Mouse (Mus musculus) heart, embryonic 16.5 days (tissue): ENCODE measurements around the gene Ppp1r3e. TPM values are rescaled to one million over a fixed set of nuclear protein-coding genes. Genes with fewer than 3 reads are reported as not detected.
A peak's percentile ranks its signal among the peaks of the same experiment; 100 is the strongest.

ENCODE experiments used
- ATAC-seq: fragments of 200-750 bp; cut with Nextera tagmentation; replicated peaks from 2 replicates; pipeline ENCODE4 v1.8.0; 2017; ENCODE audit warnings: moderate number of reproducible peaks; ENCODE audit not compliant: insufficient read depth, low FRiP score; ENCODE audit errors: extremely low read depth
- H3K27ac ChIP-seq: fragments of 300-500 bp; sonication (generic); 2 replicates; pipeline ENCODE4 v1.5.1; 2014; ENCODE audit warnings: mild to moderate bottlenecking, low read length, control low read depth, moderate library complexity
- H3K27me3 ChIP-seq: fragments of 300-500 bp; sonication (generic); 2 replicates; pipeline ENCODE4 v1.6.1; 2014; ENCODE audit warnings: low read length, mixed read lengths; ENCODE audit not compliant: control insufficient read depth, insufficient read depth
- H3K36me3 ChIP-seq: fragments of 300-500 bp; sonication (generic); 2 replicates; pipeline ENCODE4 v1.6.1; 2014; ENCODE audit not compliant: control insufficient read depth, insufficient read depth
- H3K4me1 ChIP-seq: fragments of 300-500 bp; sonication (generic); 2 replicates; pipeline ENCODE4 v1.6.1; 2014; ENCODE audit warnings: low read length, mixed read lengths; ENCODE audit not compliant: control insufficient read depth, insufficient read depth
- H3K4me2 ChIP-seq: fragments of 300-500 bp; sonication (generic); 2 replicates; pipeline ENCODE4 v1.6.1; 2014; ENCODE audit warnings: low read depth, mild to moderate bottlenecking, control low read depth, low read length
- H3K4me3 ChIP-seq: fragments of 300-500 bp; sonication (generic); 2 replicates; pipeline ENCODE4 v1.5.1; 2014; ENCODE audit warnings: mild to moderate bottlenecking, control low read depth, low read length
- H3K9ac ChIP-seq: fragments of 300-500 bp; sonication (generic); 2 replicates; pipeline ENCODE4 v1.6.1; 2014; ENCODE audit warnings: low read length, control low read depth
- H3K9me3 ChIP-seq: fragments of 300-500 bp; sonication (generic); replicated peaks from 2 replicates; pipeline ENCODE4 v1.6.1; 2016; ENCODE audit warnings: low read length; ENCODE audit not compliant: control insufficient read depth
- WGBS: fragments of 180-500 bp; shearing (Covaris S2); extraction: QIAGEN DNeasy Blood & Tissue Kit; methylation state at CpG from one replicate; pipeline ENCODE4 v1.1.7; 2014; 5-methylcytosine and 5-hydroxymethylcytosine counted together
- polyA plus RNA-seq: library from polyadenylated mRNA; unstranded; fragments of >200 nt; fragmentation: Nextera tagmentation; extraction: Ambion mirVana; gene quantifications from 2 replicates; pipeline ENCODE4 v1.2.1, GENCODE M21; 2015

Gene Ppp1r3e
- 0.59 and 1.4 TPM in 2 replicates for polyA plus RNA-seq

DNA sequence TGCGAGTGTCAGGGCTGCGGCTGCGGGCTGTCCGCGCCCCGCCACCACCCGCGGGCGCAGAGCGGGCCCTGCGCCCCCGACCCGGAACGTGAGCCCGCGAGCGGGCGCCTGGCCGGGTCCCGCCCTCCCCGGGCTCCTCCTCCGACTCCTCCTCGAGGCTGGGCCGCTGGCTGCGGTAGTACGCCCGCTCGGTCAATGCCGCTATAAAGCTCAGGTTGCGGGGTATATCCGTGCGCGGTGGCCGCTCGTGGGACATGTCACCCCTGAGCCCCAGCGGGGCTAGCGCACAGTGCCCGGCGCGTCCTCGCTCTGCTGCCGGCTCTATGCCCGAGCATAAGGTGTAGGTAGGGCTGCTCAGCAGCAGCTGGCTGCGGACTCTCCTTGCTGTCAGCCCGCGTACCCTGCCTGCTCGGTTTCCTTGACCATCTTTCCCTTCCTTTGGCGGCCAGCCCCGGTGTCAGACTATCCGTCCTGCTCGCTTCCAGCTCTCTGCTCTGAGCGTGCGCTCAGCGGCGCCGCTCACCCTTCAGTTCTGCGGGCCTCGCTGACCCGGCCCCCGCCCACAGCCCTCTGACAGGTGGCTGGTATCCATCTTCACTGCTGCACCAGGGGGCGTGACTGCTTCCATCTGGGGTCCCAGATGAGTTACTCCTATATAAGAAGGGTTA is at the start of gene Ppp1r3e:
Gene Ppp1r3e, minus strand, starts transcription at position 503 of the 668 bp plus-strand sequence.
- Histone ChIP-seq H3K27ac (peak within 1 kb of the TSS; percentile 87), H3K4me1 (peaks cover 11% of the 10 kb centered on the region), H3K4me2 (peak within 1 kb of the TSS; percentile 99), H3K27me3 (no peaks in the 10 kb centered on the region), H3K36me3 (no peaks in the 10 kb centered on the region), H3K9ac (peak within 1 kb of the TSS; percentile 89), H3K9me3 (no peaks in the 10 kb centered on the region), H3K4me3 (peak within 1 kb of the TSS; percentile 88)
- under 1% methylated on average over 52 of the region's 61 CpGs for whole genome bisulfite sequencing
- ATAC-seq = peak; percentile 80

GRCm38 (mm10) chr14:54926401-54927158 is 49.2 kb upstream of the Ppp1r3e start:
- Histone ChIP-seq H3K4me2 (peak overlapping the region; percentile 97), H3K27me3 (peaks cover 15% of the 10 kb centered on the region), H3K4me1 (peaks cover 21% of the 10 kb centered on the region), H3K4me3 (peak overlapping the region; percentile 65), H3K9me3 (no peaks in the 10 kb centered on the region), H3K9ac (peak overlapping the region; percentile 88), H3K27ac (peak overlapping the region; percentile 91), H3K36me3 (no peaks in the 10 kb centered on the region)
- 1% methylated on average over 51 of the region's 58 CpGs for WGBS
- peak; percentile 63 for ATAC-seq

DNA sequence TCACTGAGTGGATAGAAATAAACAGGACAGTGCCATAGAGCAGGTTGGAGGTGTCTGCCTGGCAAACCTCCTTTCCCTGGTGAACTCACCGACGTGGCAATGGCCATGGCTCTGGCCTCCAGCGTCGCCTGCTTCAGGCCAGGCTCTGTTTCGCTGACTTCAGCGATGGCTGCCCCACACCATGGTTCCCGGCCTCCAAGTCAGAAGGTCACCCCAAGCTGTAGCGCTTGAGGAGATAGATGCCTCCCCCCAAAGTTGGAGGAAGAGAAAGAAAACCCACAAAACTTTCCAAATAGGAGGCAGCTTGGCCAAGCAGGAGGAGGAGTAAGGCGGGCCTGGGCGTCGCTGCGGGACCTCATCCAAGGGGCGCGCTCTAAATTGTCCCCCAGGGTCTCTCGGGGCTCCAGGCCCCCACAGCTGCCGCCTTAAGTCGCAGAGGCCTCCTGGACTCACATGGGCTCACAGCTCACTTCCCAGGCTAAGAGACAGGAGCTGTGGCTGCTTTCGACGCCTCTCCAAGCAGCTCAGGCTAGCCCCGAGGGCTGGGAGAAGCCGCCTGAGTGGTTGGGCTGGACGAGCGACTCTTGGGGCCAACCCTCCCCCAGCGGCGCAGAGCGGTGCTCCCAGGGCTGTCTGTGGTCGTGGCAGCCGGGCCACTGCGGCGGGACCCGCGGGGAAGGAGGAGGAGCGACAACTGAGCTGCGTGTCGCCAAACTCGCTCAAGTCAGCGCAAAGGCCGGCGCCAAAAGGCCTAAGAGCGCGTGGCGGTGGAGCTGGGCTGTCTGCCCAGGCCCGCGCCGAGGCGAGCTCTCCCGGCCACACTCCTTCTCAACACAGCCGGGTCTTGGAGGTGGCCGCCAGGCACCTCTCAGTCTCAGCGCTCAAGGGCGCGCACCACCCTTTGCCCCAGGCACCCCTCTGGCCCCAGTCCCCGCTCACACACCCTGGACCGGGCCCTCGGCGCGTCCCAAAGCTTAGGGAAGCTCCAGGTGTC is 48.3 kb upstream of the Ppp1r3e start, which contains the start of gene Efs:
Gene Efs, minus strand, starts transcription at position 778 of the 994 bp plus-strand sequence.
- H3K4me2 ChIP-seq = peak within 1 kb of the TSS; percentile 97
- H3K27me3 ChIP-seq = peaks cover 15% of the 10 kb centered on the region
- H3K9me3 ChIP-seq = no peaks in the 10 kb centered on the region
- H3K27ac ChIP-seq = peak within 1 kb of the TSS; percentile 91
- peaks cover 21% of the 10 kb centered on the region for H3K4me1 ChIP-seq
- ATAC-seq = peak; percentile 61
- H3K4me3 ChIP-seq = peak within 1 kb of the TSS; percentile 65
- no peaks in the 10 kb centered on the region for H3K36me3 ChIP-seq
- peak within 1 kb of the TSS; percentile 88 for H3K9ac ChIP-seq
- WGBS = 7% methylated on average over 57 of the region's 57 CpGs

GRCm38 (mm10) chr14:54924641-54925348 is 47.4 kb upstream of the Ppp1r3e start:
- Histone ChIP-seq H3K27ac (peak overlapping the region; percentile 91), H3K9ac (peak overlapping the region; percentile 88), H3K27me3 (peaks cover 15% of the 10 kb centered on the region), H3K4me2 (peak overlapping the region; percentile 97), H3K4me1 (peaks cover 21% of the 10 kb centered on the region), H3K4me3 (peak overlapping the region; percentile 65), H3K9me3 (no peaks in the 10 kb centered on the region), H3K36me3 (0 out of 2 replicates have a peak, but pooled peaks cover 3% of the 10 kb centered on the region)
- peak; percentile 71 for ATAC-seq
- 28% methylated on average over 7 of the region's 7 CpGs for WGBS

- Histone ChIP-seq H3K27ac (no peak overlapping the region), H3K9me3 (no peaks in the 10 kb centered on the region), H3K36me3 (peaks cover 11% of the 10 kb centered on the region; the same call in 1 of the 2 replicates), H3K4me2 (no peak overlapping the region), H3K27me3 (peaks cover 7% of the 10 kb centered on the region), H3K4me1 (peaks cover 15% of the 10 kb centered on the region), H3K9ac (no peak overlapping the region), H3K4me3 (no peak overlapping the region)
- WGBS = 83% methylated on average over 16 of the region's 16 CpGs
- ATAC-seq = no peak
Observed at GRCm38 (mm10) chr14:54920076-54920685, 42.8 kb upstream of the Ppp1r3e start.

DNA sequence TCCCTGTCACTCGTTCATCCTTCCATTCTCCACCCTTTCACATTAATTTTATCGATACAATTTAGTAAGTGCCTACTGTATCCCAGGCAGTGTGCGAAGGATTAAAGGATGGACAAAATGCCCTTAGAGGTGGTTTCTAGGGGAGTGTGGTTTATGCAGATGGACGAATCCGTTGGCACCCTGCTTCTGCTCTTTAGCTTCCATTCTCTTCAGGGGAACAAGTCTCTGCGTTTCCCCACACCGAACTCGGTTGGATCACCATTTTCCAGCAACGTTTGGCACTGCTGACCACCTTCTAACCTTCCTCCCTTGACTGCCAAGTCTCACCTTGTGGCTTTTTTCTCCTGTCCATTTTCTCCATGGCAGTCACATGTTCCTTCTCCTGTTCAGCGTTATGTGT is 36.0 kb upstream of the Ppp1r3e start:
- Histone ChIP-seq H3K27ac (no peak overlapping the region), H3K4me1 (peaks cover 12% of the 10 kb centered on the region), H3K9me3 (no peaks in the 10 kb centered on the region), H3K4me2 (peak overlapping the region; percentile 97), H3K4me3 (peak overlapping the region; percentile 69), H3K9ac (peak overlapping the region; percentile 84), H3K36me3 (peaks cover 8% of the 10 kb centered on the region; the same call in 1 of the 2 replicates), H3K27me3 (no peaks in the 10 kb centered on the region)
- WGBS = 14% methylated on average over 10 of the region's 10 CpGs
- no peak for ATAC-seq

DNA sequence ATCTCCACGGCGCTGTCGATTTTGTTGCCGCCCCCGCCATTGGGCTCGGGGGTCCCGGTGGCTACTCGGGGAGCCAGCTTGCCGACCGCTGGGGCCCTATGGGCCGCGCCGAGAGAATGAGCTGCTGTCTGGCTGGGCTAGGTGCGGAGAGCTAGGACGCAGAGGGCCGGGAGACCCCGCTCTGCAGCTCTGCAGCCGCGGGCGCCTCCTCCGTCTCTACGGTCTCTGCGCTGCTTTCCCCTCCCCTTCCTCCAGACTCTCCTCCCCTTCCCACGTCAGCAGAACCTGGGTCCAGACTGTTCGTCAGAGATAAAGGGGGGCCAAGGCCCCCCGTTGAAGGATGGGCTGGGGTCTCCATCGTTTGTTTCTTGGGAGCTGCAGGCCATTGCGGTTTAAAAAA is 35.5 kb upstream of the Ppp1r3e start, which contains the start of gene Slc22a17:
Gene Slc22a17, minus strand, starts transcription at position 247 of the 400 bp plus-strand sequence.
- H3K4me1 ChIP-seq = peaks cover 12% of the 10 kb centered on the region
- H3K9ac ChIP-seq = peak within 1 kb of the TSS; percentile 84
- ATAC-seq = peak; percentile 85
- no peaks in the 10 kb centered on the region for H3K27me3 ChIP-seq
- peak within 1 kb of the TSS; percentile 97 for H3K4me2 ChIP-seq
- no peaks in the 10 kb centered on the region for H3K9me3 ChIP-seq
- peak within 1 kb of the TSS; percentile 56 for H3K27ac ChIP-seq
- peak within 1 kb of the TSS; percentile 69 for H3K4me3 ChIP-seq
- peaks cover 8% of the 10 kb centered on the region; the same call in 1 of the 2 replicates for H3K36me3 ChIP-seq
- WGBS = 0% methylated on average over 27 of the region's 28 CpGs
